Mouse (Mus musculus) spleen, adult 2 months (tissue): ENCODE results near the gene Pygl.

Experiments
- CTCF ChIP-seq: fragments of 200-500 bp; IDR thresholded peaks from 2 replicates; pipeline ENCODE4 v1.5.1; 2011; ENCODE audit warnings: mild to moderate bottlenecking, inconsistent platforms; ENCODE audit not compliant: insufficient read depth, insufficient read length, insufficient replicate concordance; ENCODE audit errors: extremely low read depth
- POLR2A ChIP-seq: fragments of 200-500 bp; IDR thresholded peaks from 2 replicates; pipeline ENCODE4 v1.6.1; 2011; ENCODE audit warnings: low read depth, low read length, inconsistent platforms

- TF ChIP-seq CTCF = no peak
- no peak for TF ChIP-seq POLR2A
These were observed 17.7 kb downstream of the Pygl start for GRCm38 (mm10) chr12:70213601-70214000.
